Mouse (Mus musculus) urinary bladder, postnatal 0 days (tissue): ENCODE measurements around the gene Cops7a. TPM values are rescaled to one million over a fixed set of nuclear protein-coding genes. Genes with fewer than 3 reads are reported as not detected.

ENCODE experiments used
- polyA plus RNA-seq: library from polyadenylated mRNA; unstranded; fragments of >200 nt; fragmentation: Nextera tagmentation; extraction: Ambion mirVana; gene quantifications from 2 replicates; pipeline ENCODE4 v1.2.1, GENCODE M21; 2015

The Cops7a gene
- 106 and 122 TPM in 2 replicates for polyA plus RNA-seq

GRCm38 (mm10) chr6:124965088-124965719 is at the start of gene Cops7a:
TSS of gene Cops7a (minus strand) at chr6:124965538.

DNA sequence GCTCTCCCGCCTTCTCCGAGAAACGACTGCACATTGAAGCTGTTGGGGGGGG is 43.6 kb upstream of the Cops7a start, which contains the start of gene Zfp384:
Gene Zfp384 (plus strand): TSS at position 17 of the 52 bp plus-strand sequence.

DNA sequence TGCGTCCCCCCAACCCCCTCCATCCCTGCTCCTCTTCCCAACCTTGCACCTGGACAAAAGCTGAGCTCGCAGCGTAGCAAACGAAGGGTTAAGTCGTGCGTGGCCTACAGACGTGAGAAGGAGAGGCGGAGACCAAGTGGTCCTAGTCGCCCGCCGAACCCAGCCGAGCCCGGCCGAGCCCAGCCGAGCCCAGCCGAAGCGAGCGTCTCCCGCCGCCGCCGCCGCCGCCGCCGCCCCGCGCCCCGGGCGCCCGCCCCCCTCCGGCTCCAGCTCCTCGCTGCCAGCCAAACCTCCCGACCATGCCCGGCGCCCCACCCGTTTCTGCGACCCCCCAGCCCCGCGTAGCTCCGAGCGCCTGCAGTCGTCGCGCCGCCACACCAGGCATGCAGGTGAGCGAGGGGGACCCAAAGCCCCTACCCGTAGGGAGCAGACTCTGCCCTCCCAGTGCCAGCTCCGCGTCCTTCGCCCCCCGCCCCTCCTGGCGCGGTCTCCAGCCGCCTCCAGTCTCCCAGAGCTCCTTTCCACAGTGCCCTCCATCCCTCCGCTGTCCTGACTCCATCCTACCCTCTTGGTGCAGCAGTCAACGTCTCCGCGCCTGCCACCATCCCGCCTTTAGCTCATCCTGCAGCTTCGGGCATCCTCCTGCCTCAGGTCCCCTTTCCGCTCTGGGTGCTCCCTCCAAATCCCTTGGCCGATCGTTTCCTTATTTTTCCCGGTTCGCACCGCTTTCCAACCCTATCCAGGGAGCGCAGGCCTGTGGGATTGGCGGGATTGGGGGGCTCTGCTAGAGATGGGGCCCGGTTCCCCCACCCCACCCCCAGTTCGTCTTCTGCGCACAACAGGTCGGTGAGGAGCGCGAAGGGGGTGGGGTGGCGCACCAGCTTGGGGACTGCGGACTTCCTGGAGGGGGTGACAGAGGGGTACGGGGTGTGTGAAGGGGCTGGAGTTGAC is 31.5 kb upstream of the Cops7a start, which contains the start of gene Pianp:
Gene Pianp (plus strand): TSS at position 144 of the 951 bp plus-strand sequence.

DNA sequence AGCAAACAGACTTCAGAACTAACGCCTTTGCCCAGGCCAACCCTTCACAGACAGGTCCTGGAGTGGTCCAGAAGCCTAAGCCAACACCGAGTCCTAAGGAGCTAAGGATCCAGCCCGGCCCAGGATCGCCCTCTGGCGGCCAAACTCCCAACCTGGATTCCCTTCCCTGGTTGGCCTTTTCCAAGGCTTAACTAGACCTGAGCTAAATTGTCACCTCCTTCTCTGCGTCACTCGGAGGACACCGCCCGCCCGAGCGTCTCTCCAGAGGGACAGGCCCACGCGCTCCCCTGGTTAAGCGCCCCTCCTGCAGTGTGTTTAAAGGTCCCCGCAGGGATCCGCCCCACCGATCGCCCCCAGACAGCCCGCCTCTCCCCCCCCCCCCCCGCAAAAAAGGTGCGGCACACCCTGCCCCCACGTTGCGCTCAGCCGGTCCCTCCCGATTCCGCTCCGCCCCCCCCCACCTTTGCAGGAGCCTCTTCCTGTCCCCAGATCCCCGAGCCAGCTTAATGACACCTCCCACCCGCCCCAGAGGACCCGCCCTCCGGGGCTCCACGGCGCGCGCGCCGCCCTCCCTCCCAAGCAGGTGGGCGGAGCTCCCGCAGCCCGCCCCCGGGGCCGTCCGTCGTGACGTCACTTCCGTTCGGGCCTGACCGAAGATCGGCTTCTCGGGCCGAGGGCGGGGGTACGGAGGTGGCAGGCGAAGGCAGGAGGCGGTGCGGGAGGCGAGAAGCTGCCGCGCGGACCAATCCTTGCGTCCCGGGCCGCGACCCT is 34.4 kb downstream of the Cops7a start, which contains the start of gene Mlf2:
Gene Mlf2 (plus strand): TSS at position 633 of the 771 bp plus-strand sequence.

GRCm38 (mm10) chr6:124919695-124920317 is 45.5 kb downstream of the Cops7a start, which contains the start of gene Ptms:
TSS of gene Ptms (minus strand) at chr6:124920103.

DNA sequence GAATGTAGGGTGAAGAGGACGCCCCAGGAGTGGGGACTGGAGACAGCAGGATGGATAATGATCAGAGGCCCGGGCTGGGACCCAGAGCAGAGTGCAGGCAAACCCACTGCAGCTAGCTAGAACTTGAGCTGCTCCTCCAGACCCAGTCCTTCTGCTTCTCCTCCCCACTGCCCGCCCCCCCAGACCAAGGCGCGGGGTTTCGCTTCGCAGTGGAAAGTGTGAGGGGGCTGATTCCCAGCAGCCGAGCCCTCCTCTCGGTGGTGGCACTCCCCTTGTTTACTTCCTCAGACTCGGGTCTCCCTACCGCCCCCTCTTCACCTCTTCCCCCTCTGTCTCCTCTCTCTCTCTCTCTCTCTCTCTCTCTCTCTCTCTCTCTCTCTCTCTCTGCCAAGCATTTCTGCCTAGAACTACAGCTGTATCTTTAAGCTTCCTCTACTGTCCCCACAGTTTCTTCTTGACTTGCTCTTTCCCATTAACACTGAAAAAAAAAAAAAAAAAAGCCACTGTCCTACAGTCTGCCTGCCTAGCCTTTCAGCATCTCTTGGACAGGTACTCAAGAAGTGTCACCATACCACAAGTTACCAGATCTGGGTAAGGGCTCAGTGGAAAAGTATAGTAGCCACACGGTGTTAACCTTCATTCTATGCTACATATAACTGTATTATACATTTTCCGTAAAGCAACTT is 53.7 kb downstream of the Cops7a start, which contains the start of gene Lag3:
Gene Lag3 (minus strand): TSS at position 173 of the 686 bp plus-strand sequence.

Other genes with a start within 250 kb of the Cops7a start
- gene Ptpn6, start 226.8 kb downstream of the Cops7a start, polyA plus RNA-seq = 9.8 and 19.0 TPM in 2 replicates
- 349 and 354 TPM in 2 replicates for gene Grcc10, start 224.2 kb downstream of the Cops7a start, polyA plus RNA-seq
- not detected in 2 replicates for gene Gm45234, start 209.5 kb downstream of the Cops7a start, polyA plus RNA-seq
- 8.4 and 9.3 TPM in 2 replicates for gene Atn1, start 209.0 kb downstream of the Cops7a start, polyA plus RNA-seq
- 5.9 and 6.2 TPM in 2 replicates for gene Eno2, start 195.9 kb downstream of the Cops7a start, polyA plus RNA-seq
- 0.23 TPM in 1 of 2 replicates, not detected in the other for gene Lrrc23, start 185.8 kb downstream of the Cops7a start, polyA plus RNA-seq
- 11.7 and 16.0 TPM in 2 replicates for gene Spsb2, start 156.9 kb downstream of the Cops7a start, polyA plus RNA-seq
- gene Tpi1, start 151.2 kb downstream of the Cops7a start, polyA plus RNA-seq = 393 and 456 TPM in 2 replicates
- 71.7 and 72.1 TPM in 2 replicates for gene Usp5, start 136.1 kb downstream of the Cops7a start, polyA plus RNA-seq
- gene Cdca3, start 136.0 kb downstream of the Cops7a start, polyA plus RNA-seq = 32.7 and 43.3 TPM in 2 replicates
- 0.20 TPM in 1 of 2 replicates, not detected in the other for gene Gnb3, start 125.3 kb downstream of the Cops7a start, polyA plus RNA-seq
- gene P3h3, start 107.8 kb downstream of the Cops7a start, polyA plus RNA-seq = 16.1 and 16.6 TPM in 2 replicates
- 0.66 and 0.69 TPM in 2 replicates for gene Gpr162, start 101.6 kb downstream of the Cops7a start, polyA plus RNA-seq
- 0.10 and 0.42 TPM in 2 replicates for gene Cd4, start 77.3 kb downstream of the Cops7a start, polyA plus RNA-seq
- gene Lag3, start 53.8 kb downstream of the Cops7a start, polyA plus RNA-seq = 0.55 and 0.60 TPM in 2 replicates
- 340 and 360 TPM in 2 replicates for gene Ptms, start 45.4 kb downstream of the Cops7a start, polyA plus RNA-seq
- gene Mlf2, start 34.2 kb downstream of the Cops7a start, polyA plus RNA-seq = 285 and 313 TPM in 2 replicates
- 7.8 and 10.2 TPM in 2 replicates for gene Pianp, start 31.2 kb upstream of the Cops7a start, polyA plus RNA-seq
- 6.0 and 6.6 TPM in 2 replicates for gene Zfp384, start 43.6 kb upstream of the Cops7a start, polyA plus RNA-seq
- 59.9 and 71.5 TPM in 2 replicates for gene Ing4, start 74.2 kb upstream of the Cops7a start, polyA plus RNA-seq
- gene Acrbp, start 84.2 kb upstream of the Cops7a start, polyA plus RNA-seq = 2.3 and 3.2 TPM in 2 replicates
- 2.4 and 3.2 TPM in 2 replicates for gene Lpar5, start 102.4 kb upstream of the Cops7a start, polyA plus RNA-seq
- gene Chd4, start 130.4 kb upstream of the Cops7a start, polyA plus RNA-seq = 31.8 and 32.9 TPM in 2 replicates
- gene Nop2, start 166.4 kb upstream of the Cops7a start, polyA plus RNA-seq = 31.6 and 32.2 TPM in 2 replicates
- 6.4 and 7.9 TPM in 2 replicates for gene Iffo1, start 179.7 kb upstream of the Cops7a start, polyA plus RNA-seq
- 1,713 and 1,923 TPM in 2 replicates for gene Gapdh, start 200.9 kb upstream of the Cops7a start, polyA plus RNA-seq
- gene Ncapd2, start 226.2 kb upstream of the Cops7a start, polyA plus RNA-seq = 13.4 and 20.9 TPM in 2 replicates
- 189 and 192 TPM in 2 replicates for gene Mrpl51, start 226.3 kb upstream of the Cops7a start, polyA plus RNA-seq